Mouse (Mus musculus) urinary bladder, postnatal 10 days (tissue): Measurements from ENCODE around the gene Mroh7.
A peak's percentile ranks its signal among the peaks of the same experiment; 100 is the strongest.
"Not testable (repeated sequence)": the region's sequence is repeated elsewhere in the genome, so short reads cannot be mapped to it uniquely, and the experiment has no call there.

Experiments
- DNase-seq: peaks from one replicate; pipeline ENCODE4 v3.0.0; 2022; ENCODE audit warnings: low spot score

The Mroh7 gene

DNA sequence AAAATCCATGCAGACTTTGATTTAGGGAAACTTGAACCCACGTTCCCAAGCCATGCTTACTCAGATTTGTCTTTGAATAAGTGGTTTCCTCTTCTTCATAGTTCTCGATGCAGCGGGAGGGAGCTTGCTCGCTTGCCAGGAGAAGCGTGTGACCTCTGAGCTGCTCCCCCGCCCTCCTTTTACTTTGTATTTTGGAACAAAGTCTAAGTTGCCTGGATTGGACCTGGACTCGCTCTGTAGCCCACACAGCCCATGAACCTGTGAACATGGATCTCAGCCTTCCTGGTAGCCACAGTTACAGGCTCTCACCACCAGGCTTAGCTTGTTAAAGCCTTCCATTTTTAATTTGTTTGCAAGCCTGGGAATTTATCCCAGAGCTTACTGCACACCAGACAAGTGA lies at the start of gene Mroh7:
Gene Mroh7 (minus strand): TSS at position 112 of the 400 bp plus-strand sequence.
- no peak for DNase-seq

DNA sequence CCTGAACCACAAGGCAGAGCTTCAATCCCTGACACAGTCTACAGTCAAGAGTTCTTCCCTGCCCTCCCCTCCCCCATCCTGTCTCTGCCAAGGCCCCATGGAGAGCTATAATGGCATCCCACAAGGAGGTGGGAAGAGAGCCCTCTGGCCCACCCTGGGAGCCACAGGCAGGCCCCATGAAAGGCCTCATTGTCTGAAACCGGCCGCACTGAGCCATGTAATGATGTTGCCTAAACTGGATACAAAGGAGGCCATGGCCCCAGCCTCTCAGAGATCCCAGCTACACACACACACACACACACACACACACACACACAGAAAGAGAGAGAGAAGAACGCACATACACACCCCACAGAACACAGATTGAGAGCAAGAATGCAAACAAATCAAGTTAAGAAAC lies 49.3 kb upstream of the Mroh7 start:
- DNase-seq: no peak

DNA sequence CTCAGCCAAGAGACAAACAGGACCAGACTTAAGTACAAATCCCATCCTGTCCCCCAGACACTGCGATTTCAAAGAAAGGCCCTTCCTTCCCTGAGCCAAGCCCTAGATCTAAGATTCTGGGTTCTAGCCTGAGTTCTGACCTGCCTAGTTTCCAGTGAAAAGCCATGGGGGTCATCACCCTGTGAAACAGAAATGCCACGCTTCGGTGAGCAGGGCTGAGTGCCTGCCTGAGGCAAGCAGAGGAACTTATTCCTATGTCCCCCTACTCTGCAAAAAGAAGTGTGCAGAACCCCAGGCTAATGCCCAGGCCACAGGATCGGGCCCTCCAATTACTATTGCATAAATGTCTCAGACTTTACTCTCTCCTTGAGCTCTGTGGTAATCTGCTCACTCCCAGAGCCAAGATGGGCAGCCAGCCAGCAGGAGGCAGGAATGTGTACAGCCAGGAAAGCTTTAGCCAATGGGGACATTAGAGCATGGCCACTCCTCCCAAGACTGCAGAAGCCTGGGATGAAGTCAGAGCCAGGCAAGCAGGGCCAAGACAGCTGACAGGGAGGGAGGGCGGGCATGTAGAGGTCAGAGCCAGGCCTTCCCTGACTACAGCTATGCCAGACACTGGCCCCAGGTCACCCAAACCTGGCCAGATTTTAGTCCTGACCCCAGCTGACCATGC lies 47.5 kb upstream of the Mroh7 start:
- peak; percentile 78 for DNase-seq

DNA sequence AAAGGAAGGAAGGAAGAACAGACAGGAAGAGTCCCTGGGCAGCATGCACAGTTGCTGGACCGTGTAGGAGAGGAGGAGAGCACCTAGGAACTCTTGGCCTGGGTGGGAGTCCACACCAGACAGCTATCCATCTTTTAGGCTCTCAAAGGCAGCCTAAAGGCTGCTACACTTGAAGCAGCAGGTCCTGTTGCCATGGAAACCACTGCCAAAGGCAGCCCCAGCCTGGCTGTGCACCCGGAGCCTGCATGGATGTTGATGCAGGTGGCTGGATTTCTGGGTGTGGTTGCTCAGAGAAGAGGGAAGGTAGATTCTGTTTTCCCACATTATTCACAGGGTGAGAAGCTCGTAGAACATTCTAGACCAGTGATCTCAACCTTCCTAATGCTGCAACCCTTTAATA lies 46.3 kb upstream of the Mroh7 start:
- no peak for DNase-seq

DNA sequence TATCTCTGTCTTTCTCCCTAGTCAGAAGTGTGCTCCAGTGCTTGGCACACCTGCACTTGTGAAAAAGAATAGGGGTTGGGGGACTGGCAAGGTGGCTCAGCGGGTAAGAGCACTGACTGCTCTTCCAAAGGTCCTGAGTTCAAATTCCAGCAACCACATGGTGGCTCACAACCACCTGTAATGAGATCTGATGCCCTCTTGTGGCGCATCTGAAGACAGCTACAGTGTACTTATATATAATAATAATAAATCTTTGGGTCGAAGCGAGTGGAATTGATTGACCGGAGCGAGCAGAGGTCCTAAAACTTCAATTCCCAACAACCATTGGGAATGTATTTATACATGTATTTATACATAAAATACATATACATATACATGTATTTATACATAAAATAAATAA lies 45.0 kb upstream of the Mroh7 start:
- not testable (repeated sequence) for DNase-seq

DNA sequence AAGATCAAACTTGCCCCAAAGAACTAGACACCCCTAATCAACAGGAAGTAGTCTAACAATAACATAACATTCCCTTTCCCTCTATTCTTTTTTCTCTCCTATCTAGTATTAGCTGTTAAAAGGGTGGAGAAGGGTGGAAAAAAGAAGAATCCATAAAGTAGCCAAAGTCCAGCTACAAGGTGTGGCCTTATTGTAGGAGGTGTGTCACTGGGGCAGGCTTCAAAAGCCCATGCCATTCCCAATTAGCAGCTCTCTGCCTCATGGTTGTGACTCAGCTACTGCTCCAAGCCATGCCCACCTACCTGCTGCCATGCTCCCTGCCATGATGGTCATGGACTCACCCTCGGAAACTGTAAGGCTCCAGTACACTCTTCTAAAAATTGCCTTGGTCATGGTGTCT lies 41.8 kb upstream of the Mroh7 start:
- no peak for DNase-seq

DNA sequence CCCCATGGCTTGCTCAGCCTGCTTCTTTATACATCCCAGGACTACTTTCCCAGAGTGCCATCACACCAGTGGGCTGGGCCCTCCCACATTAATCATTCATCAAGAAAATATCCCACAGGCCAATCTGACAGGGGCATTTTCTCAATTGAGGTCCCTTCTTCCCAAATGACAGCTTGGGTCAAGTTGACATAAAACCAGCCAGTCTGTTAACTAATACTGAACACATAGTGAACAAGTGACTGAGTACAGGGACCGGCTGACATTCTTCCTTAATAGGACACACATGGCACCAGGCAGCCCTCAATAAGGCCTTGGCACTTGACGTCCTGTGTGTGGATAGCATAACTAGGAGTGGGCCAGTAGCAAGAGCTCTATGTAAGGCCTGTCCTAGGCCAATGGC lies 38.6 kb upstream of the Mroh7 start:
- DNase-seq: no peak

DNA sequence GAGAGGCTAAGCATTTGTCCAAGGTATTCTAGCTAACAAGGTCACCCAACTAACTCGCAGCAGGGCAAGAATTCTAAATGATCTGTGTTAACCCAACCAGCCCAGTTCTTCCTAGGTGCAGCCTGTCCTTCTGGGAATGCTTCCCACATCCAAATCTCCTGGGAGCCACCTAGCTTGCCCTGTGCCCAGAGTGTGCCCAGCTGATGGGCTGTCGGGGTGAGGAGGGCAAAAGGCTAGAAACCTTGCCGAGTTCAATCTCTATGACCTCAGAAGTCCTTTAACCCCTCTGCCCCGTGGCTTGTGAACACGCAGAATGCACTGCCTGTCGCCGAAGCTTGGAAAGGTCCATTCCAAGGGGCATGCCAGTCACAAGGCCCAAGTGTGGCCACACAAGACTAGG lies 33.4 kb upstream of the Mroh7 start:
- no peak for DNase-seq

DNA sequence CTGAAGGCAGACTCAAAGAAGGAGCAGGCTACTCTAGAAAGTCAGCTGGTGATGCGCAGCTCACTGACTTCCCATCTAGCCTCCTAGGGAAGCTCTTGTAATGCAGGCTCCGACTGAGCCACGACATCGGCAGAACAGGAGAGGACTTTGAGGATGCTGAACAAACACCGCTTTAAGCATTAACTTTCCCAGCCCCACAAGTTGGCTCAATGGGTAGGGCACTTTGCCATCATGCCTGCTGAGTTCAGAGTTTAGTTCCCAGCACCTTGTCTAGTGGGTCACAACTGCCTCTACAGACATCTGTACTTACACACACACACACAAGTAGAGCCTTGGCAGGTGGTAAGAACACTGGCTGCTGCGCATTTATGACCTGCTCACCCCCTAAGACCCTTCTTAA lies 21.0 kb upstream of the Mroh7 start:
- no peak for DNase-seq

DNA sequence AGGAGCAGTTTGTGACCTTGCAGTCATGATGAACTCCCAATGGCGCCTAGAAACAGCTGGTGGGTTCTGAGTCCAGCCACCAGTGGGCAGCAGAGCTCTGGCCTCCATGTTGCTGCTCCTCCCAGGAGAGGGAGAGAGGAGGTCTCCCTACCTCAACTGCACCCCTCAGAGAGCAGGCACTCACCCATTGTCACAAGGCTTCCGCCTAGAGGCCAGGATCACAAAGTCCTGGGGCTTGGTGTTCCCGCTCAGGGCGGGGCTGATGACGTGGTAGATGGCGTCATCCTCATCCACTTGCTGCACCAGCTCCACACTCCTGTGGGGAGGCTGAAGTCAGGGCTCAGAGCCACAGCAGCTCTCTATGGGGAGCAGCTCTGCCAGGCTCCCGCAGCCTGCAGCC lies 19.0 kb upstream of the Mroh7 start:
- no peak for DNase-seq

DNA sequence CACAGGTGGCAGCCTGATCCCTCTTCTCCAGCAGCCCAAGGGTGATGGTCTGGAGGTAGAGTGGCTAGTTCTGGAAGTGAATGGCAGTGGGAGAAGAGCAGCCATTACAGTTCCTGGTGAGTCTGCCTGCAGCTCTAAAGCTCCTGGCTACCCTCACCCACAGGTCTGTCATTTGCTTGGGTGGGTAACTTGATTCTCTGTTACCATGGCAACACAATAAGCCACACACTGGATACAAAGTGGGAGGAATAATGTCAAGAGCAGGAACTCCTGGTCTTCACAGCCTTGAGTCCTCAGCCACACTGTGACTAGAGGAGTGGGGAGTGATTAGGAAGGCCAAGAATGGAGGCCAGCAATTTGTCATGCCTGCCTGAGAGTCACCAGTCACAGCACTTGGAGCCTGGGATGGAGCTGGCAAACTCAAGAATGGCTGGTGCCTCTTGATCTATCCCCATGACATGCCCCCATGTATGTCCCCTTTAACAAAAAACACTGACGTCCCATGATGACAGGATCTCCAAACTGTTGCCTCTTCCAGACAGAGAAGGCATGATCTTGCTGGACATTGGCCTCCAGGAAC lies 16.4 kb upstream of the Mroh7 start:
- no peak for DNase-seq

DNA sequence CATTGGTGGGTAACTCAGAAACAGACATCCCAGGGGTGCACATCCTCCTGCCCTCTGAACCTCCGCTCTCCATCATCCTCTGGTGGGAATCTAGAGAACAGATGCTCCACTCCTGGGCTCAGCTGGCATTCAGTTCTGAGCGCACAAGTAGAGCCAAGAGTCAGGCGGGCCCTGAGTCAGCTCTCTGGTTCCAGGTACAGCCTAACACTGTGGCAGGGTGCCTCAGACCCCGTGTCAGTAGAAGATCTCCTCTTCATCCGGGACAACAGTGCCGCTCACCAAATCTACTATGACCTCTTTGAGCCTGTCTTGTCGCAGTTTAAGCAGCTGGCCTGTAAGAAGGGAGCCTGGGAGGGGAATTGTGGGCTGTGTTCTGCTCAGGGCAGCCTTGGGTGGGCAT lies 15.1 kb upstream of the Mroh7 start:
- no peak for DNase-seq

DNA sequence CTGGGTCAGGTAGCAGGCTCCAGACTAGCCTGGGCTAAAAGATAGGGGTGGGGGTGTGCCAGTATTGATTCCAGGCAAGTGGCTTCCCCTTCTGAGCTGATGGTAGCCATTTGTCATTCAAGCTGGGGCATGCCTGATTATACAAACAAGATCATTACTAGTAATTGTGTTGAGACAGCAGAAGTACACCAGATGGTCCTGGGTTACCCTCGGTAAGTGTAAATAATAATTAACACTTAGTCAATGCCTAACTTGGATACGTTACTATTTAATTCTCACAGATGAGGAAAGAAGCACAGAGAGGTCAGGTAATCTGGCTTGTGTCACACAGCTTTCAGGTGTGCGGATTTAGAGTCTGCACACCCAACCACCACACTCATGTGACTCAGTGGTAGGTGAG lies 7.2 kb upstream of the Mroh7 start:
- DNase-seq: no peak

DNA sequence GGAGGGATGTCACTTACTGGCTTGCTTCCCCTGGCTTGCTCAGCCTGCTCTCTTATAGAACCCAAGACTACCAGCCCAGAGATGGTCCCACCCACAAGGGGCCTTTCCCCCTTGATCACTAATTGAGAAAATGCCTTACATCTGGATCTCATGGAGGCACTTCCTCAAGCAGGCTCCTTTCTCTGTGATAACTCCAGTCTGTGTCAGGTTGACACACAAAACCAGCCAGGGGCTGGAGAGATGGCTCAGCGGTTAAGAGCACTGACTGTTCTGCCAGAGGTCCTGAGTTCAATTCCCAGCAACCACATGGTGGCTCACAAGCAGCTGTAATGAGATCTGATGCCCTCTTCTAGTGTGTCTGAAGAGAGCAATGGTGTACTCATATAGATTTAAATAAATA lies 6.2 kb upstream of the Mroh7 start:
- not testable (repeated sequence) for DNase-seq

DNA sequence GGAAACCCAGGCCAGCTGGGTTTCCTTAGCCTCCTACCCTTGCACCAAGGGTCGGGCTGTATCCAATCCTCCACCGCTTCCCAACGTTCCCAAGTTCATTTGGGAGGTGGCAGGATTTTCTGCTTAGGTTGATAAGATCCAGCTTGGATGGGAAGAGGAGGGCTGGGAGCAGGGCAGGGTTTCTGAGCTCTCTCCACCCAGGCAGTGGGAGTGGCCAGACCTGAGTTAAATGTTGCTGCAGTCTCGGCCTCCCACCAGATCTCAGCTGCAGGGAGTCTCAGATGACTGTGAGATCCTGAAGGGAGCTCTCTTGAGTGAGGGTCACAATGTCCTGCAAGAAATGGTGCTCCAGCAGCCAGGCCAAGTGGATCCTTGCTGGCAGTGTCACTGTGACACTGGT lies 2.9 kb upstream of the Mroh7 start, which contains the start of gene Fam151a:
Gene Fam151a (plus strand): TSS at position 254 of the 400 bp plus-strand sequence.
- no peak for DNase-seq

DNA sequence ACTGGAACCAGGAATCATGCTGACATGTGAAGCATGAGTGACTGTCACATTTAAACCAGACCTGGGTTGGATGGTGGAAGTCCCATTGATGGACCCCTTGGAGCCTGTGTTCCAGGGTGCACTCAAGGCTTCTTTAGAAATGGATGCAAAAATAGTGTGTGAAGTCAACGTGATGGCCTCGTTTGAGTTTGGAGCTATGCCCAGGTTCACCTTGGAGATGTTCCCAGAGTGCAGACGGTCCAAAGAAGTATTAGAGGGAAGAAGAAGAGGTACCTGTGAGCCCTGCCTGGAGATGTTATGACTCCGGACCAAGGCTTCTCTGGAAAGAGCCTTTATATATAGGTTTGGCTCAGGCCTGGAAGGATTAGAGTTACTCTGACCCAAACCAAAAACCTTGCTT lies 10.1 kb downstream of the Mroh7 start:
- no peak for DNase-seq

DNA sequence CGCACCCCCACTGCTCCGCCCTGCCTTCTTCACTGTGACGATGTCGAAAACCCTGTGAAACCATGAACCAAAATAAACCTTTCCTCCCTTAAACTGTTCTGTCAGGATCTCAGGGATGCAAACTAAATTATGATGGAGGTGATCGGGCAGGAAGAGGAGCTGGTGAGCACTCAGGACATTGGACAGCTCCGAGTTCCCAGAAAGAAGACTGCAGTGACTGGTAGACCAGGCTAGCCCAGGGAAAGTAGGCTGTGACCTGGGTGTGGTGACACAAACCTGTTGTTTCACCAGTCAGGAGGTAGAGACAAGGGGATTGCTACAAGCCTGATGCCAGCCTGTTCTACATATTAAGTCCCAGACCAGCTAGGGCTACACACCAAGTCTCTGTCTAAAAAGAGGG lies 17.1 kb downstream of the Mroh7 start:
- DNase-seq: no peak

DNA sequence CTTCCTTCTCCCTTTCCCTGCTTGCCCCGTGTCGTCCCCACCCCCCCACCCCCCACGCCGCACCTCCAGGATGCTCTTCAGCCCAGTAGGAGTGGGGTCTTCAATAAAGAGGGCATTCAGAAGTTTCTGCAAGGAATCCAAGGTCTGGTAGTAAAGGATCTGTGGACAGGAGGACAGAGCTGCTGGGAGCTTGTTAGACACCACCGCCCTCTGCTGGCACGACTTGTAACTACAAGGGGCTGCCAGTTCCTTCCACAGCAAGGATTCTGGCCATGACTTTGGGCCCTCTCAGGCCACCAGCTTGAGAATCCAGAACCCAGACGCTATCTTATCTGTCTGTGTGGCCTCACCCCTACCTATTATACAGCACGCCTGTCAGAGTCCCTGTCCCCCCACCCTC lies 22.3 kb downstream of the Mroh7 start:
- peak; percentile 53 for DNase-seq

DNA sequence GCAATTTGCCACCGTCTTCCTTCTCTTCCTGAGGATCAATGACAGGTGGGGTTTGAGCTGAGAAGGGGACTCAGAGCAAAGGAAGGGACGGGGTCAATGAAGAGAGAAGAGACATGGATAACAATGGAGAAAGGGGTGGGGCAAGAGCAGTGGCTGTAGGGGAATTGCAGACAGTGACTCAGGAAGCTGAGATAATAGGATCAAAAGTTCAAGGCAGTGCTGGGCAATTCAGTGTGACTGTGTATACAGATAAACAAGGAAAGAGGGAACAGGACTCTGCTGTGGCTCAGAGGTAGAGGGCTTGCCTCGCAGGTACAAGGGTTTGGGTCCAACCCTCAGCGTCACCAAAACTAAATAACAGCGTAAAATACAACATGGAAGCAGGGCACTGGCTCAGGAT lies 22.8 kb downstream of the Mroh7 start:
- DNase-seq: no peak

DNA sequence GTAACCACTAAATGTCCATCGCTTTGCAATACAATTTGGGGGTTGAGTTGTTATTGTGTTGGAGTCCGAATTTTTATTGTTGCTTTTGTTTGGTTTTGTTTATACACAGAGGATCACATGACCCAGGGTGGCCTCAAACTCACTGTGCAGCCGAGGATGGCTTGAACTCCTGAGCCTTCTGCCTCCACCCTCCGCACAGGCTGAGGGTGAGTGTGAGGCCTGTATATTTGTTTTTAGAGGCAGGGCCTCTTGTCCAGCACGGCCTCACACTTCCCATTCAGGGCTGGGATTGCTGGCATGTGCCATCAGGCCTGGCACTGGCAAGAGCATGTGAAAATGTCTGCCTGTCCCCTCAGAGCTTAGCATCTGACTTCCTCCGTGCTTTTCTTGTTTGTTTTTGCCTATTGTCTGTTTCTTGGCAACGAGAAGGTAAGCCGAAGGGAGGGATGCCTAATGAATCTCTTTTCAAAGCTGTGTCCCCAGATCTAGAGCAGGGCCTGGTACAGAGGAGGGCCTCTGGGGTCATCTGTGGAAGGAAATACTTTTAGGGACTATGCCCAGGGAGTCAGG lies 25.5 kb downstream of the Mroh7 start:
- DNase-seq: no peak

DNA sequence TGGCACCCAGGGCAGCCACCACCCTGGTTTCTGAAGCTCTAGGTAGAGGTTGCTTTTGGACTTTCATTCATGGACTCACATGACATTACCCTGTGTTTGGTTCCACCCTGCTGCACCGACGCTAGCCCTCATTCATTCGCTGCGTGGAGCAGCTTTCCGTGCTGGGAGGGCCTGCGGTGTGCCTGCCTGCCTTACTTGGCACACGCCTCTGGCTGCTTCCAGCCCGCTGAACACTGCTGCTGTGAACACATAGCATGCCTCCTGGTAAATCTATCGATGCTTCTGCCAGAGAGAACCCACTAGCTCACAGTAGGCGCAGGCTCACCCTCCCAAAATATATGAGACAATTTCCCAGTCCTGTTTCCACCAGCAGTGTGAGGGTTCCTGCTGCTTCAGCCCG lies 26.3 kb downstream of the Mroh7 start:
- DNase-seq: no peak

DNA sequence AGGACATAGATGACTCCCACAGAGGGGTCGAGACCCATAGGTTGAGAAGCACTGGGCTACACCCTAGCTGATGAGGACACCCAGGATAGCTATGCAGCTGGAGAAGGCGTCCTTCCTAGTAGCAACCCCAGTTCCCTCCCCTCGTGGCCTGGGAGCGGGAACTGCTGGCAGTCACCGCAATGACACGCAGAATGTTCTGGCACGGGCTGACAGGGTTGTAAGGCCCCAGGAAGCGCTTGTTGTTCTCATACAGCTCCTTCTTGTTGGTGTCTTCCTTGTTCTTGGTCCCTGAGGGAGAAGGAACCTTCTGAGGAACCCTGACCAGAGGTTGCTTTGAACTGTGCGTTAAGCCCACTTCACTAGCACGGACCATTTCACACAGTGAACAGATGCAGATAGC lies 26.8 kb downstream of the Mroh7 start:
- no peak for DNase-seq

DNA sequence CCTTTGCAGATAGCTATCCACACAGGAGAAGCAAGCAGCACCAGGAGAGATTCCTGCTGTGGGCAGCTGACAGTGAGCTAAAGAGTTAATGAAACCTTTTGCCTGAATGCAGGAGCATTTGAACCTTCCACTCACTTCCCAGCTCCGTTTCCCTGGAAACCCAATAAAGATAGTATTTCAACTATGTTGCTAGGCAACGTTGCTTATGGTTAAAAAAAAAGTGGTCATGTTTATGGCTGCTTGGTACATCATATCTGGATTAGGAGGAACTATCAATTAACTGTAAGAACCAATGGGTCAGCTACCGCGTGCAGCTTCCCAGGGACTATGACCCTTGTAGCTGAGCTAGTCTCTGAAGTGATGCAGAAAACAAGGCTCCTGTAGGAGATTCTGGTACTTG lies 29.9 kb downstream of the Mroh7 start:
- no peak for DNase-seq

DNA sequence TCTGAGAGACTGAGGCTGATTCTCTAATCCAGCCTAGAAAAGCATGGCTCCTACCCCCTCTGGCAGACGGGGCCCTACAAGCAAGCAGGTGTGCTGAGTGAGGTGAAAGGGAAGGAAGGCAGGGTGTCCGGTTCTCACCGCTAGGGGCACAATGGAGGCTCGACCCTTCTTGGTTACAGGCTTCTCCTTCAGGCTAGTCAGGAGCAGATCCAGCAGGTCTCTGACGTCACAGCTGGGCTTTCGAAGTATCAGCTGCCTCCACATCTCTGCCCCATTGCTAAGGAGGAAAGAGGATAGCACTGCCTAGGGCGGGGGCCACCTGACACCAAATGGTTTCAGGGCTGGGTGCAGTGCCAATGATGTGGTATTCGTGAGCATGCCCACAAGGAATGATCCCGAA lies 30.7 kb downstream of the Mroh7 start:
- DNase-seq: no peak
